Comparison of ENCODE assay signal across 19 mouse cellular contexts in the genomic region with DNA sequence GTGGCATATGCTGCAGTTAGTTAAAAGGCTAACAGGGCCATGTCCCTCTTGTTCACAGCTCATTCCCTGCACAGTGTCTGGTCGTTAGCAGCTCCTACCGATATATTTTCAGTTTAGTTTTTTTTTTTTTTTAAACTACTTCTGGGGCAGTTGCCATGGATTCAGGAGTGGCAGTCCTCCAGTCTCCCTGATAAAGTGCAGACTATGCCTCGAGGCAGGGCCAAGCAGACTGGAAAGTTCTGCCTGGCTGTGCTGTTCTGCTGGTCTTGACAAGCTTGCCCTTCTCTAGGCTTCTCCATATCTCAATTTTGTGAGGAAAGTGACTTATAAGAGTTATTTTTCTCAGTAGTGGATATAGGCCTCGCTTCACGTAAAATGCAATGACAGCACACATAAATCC.
A peak's percentile ranks its signal among the peaks of the same experiment; 100 is the strongest.
DNase-seq lines count a peak whose midpoint lies in the region; ATAC-seq and TF ChIP-seq lines count a peak whose summit lies in the region.
"Had no signal": no experiment of that assay in that cellular context is flagged by ENCODE, and none has a peak within 500 bp of the region (broad histone marks: within the 10 kb centered on the region; RNA-seq: fewer than 3 reads in every experiment).

No protein-coding gene starts in this region.

- no peak for TF ChIP-seq CTCF in brain, embryonic 14.5 days (IDR thresholded peaks at IDR 0.05; ENCODE audit: borderline replicate concordance, extremely low read depth, insufficient read depth, insufficient read length)

- H3K36me3 ChIP-seq in megakaryocyte, embryonic 14.5 days (replicated peaks; ENCODE audit: low read length) = peaks cover 47% of the 10 kb centered on the region
- H3K36me3 ChIP-seq: embryonic facial prominence, embryonic 10.5 days; limb, embryonic 15.5 days; liver, embryonic 15.5 days had no signal

- no peaks in the 10 kb centered on the region for H3K27me3 ChIP-seq in megakaryocyte, embryonic 14.5 days (replicated peaks)
- H3K27me3 ChIP-seq: CH12.LX; forebrain, embryonic 13.5 days; limb, embryonic 15.5 days; liver, embryonic 15.5 days had no signal

- intact Hi-C loops in heart, postnatal 25 days (cut with DNase I) = no loop called here

- ATAC-seq in megakaryocyte, adult 5-6 weeks (ENCODE audit: poor library complexity, severe bottlenecking) = no peak
- ATAC-seq: forebrain, embryonic 13.5 days; hindbrain, embryonic 16.5 days had no signal

- H3K4me3 ChIP-seq in megakaryocyte, embryonic 14.5 days (replicated peaks) = peak overlapping the region; percentile 74
- H3K4me3 ChIP-seq: embryonic facial prominence, embryonic 10.5 days; forebrain, embryonic 13.5 days; limb, embryonic 15.5 days; liver, embryonic 15.5 days had no signal

- peaks cover 6% of the 10 kb centered on the region for H3K9me3 ChIP-seq in megakaryocyte, embryonic 14.5 days
- H3K9me3 ChIP-seq: limb, embryonic 15.5 days; liver, embryonic 15.5 days had no signal

- TF ChIP-seq POLR2A in brain, embryonic 14.5 days (IDR thresholded peaks at IDR 0.05; ENCODE audit: borderline replicate concordance, extremely low read depth, insufficient read depth, insufficient read length, poor library complexity, severe bottlenecking) = no peak

- DNase-seq in heart, adult 11 months = peak; percentile 95
- DNase-seq in heart, adult 8-10 months (ENCODE audit: low spot score) = no peak
- DNase-seq in brain, embryonic 14.5 days (ENCODE audit: low read depth) = peak; percentile 48
- DNase-seq in heart, postnatal 25 days (ENCODE audit: low spot score) = peak; percentile 46
- DNase-seq in thymus, postnatal 14 days = no peak
- DNase-seq: cerebellum, adult 9-10 months; kidney, adult 2 months; kidney, postnatal 14 days; lung, postnatal 10 days; retina, postnatal 1 day; thymus, postnatal 36 days had no signal

- peaks cover 93% of the 10 kb centered on the region for H3K4me1 ChIP-seq in megakaryocyte, embryonic 14.5 days

Comparison
In these comparisons a context has a peak if more than half of its experiments do, and no peak if none do; other contexts are left out.
1. DNase-seq: peak in heart, adult 11 months (single experiment), brain, embryonic 14.5 days (single experiment) and heart, postnatal 25 days (single experiment); none in heart, adult 8-10 months (single experiment) and thymus, postnatal 14 days (single experiment).